Mouse (Mus musculus): ENCODE measurements around the gene Dock2. TPM values are rescaled to one million over a fixed set of nuclear protein-coding genes. Genes with fewer than 3 reads are reported as not detected.

Gene Dock2
- total RNA-seq, 2 experiments from 2014 or later: 3.4 to 4.4 TPM

- peak in 1 of 2 experiments; percentile 23 for DNase-seq (ENCODE audit: low spot score in 2 of 2)
Measured at GRCm38 (mm10) chr11:34212853-34213252, 570.8 kb downstream of the Dock2 start.

- DNase-seq (ENCODE audit: low spot score in 2 of 2): no peak
Measured at GRCm38 (mm10) chr11:34207989-34208388, 575.7 kb downstream of the Dock2 start, which contains the start of gene Foxi1. Gene Foxi1 (minus strand): TSS chr11:34208089.

GRCm38 (mm10) chr11:34202769-34203168, 580.9 kb downstream of the Dock2 start:
- no peak for DNase-seq (ENCODE audit: low spot score in 2 of 2)

GRCm38 (mm10) chr11:34195142-34195541, 588.5 kb downstream of the Dock2 start:
- no peak for DNase-seq (ENCODE audit: low spot score in 2 of 2)

GRCm38 (mm10) chr11:34194158-34194941, 589.3 kb downstream of the Dock2 start:
- no peak for DNase-seq (ENCODE audit: low spot score in 2 of 2)

GRCm38 (mm10) chr11:34193658-34194057, 590.0 kb downstream of the Dock2 start:
- no peak for DNase-seq (ENCODE audit: low spot score in 2 of 2)

- no peak for DNase-seq (ENCODE audit: low spot score in 2 of 2)
Measured at GRCm38 (mm10) chr11:34184266-34184665, 599.4 kb downstream of the Dock2 start.

- no peak for DNase-seq (ENCODE audit: low spot score in 2 of 2)
Measured at GRCm38 (mm10) chr11:34181214-34182117, 602.2 kb downstream of the Dock2 start.

GRCm38 (mm10) chr11:34178752-34179151, 604.9 kb downstream of the Dock2 start:
- DNase-seq (ENCODE audit: low spot score in 2 of 2): no peak

Other genes starting within 250 kb of the Dock2 start
- gene Spdl1, start 49.7 kb upstream of the Dock2 start, total RNA-seq (2021): 1 to 10 TPM; 8.3 to 9.3 TPM

Measured in adrenal gland, postnatal 4 days (tissue).